Mouse (Mus musculus) hindbrain, embryonic 12.5 days (tissue): ENCODE measurements around the gene Npsr1. TPM values are rescaled to one million over a fixed set of nuclear protein-coding genes. Genes with fewer than 3 reads are reported as not detected.

Experiments
- ATAC-seq: fragments of 200-750 bp; cut with Nextera tagmentation; 2 replicates; pipeline ENCODE4 v1.8.0; 2017; ENCODE audit warnings: moderate TSS enrichment; ENCODE audit not compliant: low FRiP score
- H3K27ac ChIP-seq: fragments of 300-500 bp; sonication (generic); 2 replicates; pipeline ENCODE4 v1.5.1; 2016; ENCODE audit warnings: mild to moderate bottlenecking
- H3K27me3 ChIP-seq: fragments of 300-500 bp; sonication (generic); 2 replicates; pipeline ENCODE4 v1.6.1; 2016; ENCODE audit warnings: mild to moderate bottlenecking
- H3K36me3 ChIP-seq: fragments of 300-500 bp; sonication (generic); 2 replicates; pipeline ENCODE4 v1.6.1; 2016; ENCODE audit warnings: mild to moderate bottlenecking
- H3K4me1 ChIP-seq: fragments of 300-500 bp; sonication (generic); 2 replicates; pipeline ENCODE4 v1.6.1; 2016
- H3K4me2 ChIP-seq: fragments of 300-500 bp; sonication (generic); replicated peaks from 2 replicates; pipeline ENCODE4 v1.6.1; 2016; ENCODE audit warnings: mild to moderate bottlenecking
- H3K4me3 ChIP-seq: fragments of 300-500 bp; sonication (generic); 2 replicates; pipeline ENCODE4 v1.5.1; 2016; ENCODE audit warnings: mild to moderate bottlenecking
- H3K9ac ChIP-seq: fragments of 300-500 bp; sonication (generic); 2 replicates; pipeline ENCODE4 v1.6.1; 2016; ENCODE audit warnings: mild to moderate bottlenecking, moderate library complexity
- H3K9me3 ChIP-seq: fragments of 300-500 bp; sonication (generic); replicated peaks from 2 replicates; pipeline ENCODE4 v1.6.1; 2016; ENCODE audit warnings: mild to moderate bottlenecking
- WGBS: fragments of 180-500 bp; shearing (Covaris S2); methylation state at CpG from one replicate; pipeline ENCODE4 v1.1.7; 2016; 5-methylcytosine and 5-hydroxymethylcytosine counted together
- polyA plus RNA-seq: library from polyadenylated mRNA; unstranded; fragments of >200 nt; fragmentation: Nextera tagmentation; extraction: Ambion mirVana; gene quantifications from 2 replicates; pipeline ENCODE4 v1.2.1, GENCODE M21; 2016

Gene Npsr1
- polyA plus RNA-seq, 1 experiment from 2014 or later = not detected

- H3K27me3 ChIP-seq = no peaks in the 10 kb centered on the region
- no peaks in the 10 kb centered on the region for H3K9me3 ChIP-seq
- H3K4me2 ChIP-seq = no peak overlapping the region
- no peak overlapping the region for H3K27ac ChIP-seq
- 94% methylated on average over 2 of the region's 2 CpGs for WGBS
- no peak overlapping the region for H3K4me3 ChIP-seq
- H3K9ac ChIP-seq = no peak overlapping the region
- 0 out of 2 replicates have a peak, but pooled peaks cover 3% of the 10 kb centered on the region for H3K4me1 ChIP-seq
- no peaks in the 10 kb centered on the region for H3K36me3 ChIP-seq
- ATAC-seq = no peak
These were observed 182.9 kb downstream of the Npsr1 start for GRCm38 (mm10) chr9:24280498-24281287.

GRCm38 (mm10) chr9:24282617-24283016, 184.8 kb downstream of the Npsr1 start:
- Histone ChIP-seq H3K36me3 (no peaks in the 10 kb centered on the region), H3K9ac (no peak overlapping the region), H3K4me1 (0 out of 2 replicates have a peak, but pooled peaks cover 3% of the 10 kb centered on the region), H3K27me3 (no peaks in the 10 kb centered on the region), H3K9me3 (no peaks in the 10 kb centered on the region), H3K27ac (no peak overlapping the region), H3K4me3 (no peak overlapping the region), H3K4me2 (no peak overlapping the region)
- 69% methylated on average over 3 of the region's 3 CpGs for WGBS
- no peak for ATAC-seq

GRCm38 (mm10) chr9:24283071-24283470, 185.3 kb downstream of the Npsr1 start:
- 62% methylated on average over 2 of the region's 2 CpGs for WGBS
- peak; percentile 69; the same call in 1 of the 2 replicates for ATAC-seq
- Histone ChIP-seq H3K36me3 (no peaks in the 10 kb centered on the region), H3K27ac (no peak overlapping the region), H3K9ac (no peak overlapping the region), H3K4me1 (0 out of 2 replicates have a peak, but pooled peaks cover 3% of the 10 kb centered on the region), H3K4me2 (no peak overlapping the region), H3K4me3 (no peak overlapping the region), H3K9me3 (no peaks in the 10 kb centered on the region), H3K27me3 (no peaks in the 10 kb centered on the region)

- Histone ChIP-seq H3K4me1 (0 out of 2 replicates have a peak, but pooled peaks cover 3% of the 10 kb centered on the region), H3K27me3 (no peaks in the 10 kb centered on the region), H3K9me3 (no peaks in the 10 kb centered on the region), H3K4me3 (no peak overlapping the region), H3K9ac (no peak overlapping the region), H3K27ac (no peak overlapping the region), H3K4me2 (no peak overlapping the region), H3K36me3 (no peaks in the 10 kb centered on the region)
- ATAC-seq = no peak
These were observed 185.7 kb downstream of the Npsr1 start for GRCm38 (mm10) chr9:24283536-24283935.

- ATAC-seq = no peak
- Histone ChIP-seq H3K9ac (no peak overlapping the region), H3K4me2 (no peak overlapping the region), H3K4me3 (no peak overlapping the region), H3K27ac (no peak overlapping the region), H3K4me1 (0 out of 2 replicates have a peak, but pooled peaks cover 3% of the 10 kb centered on the region), H3K9me3 (no peaks in the 10 kb centered on the region), H3K27me3 (no peaks in the 10 kb centered on the region), H3K36me3 (no peaks in the 10 kb centered on the region)
- 79% methylated on average over 5 of the region's 5 CpGs for WGBS
These were observed 186.7 kb downstream of the Npsr1 start for GRCm38 (mm10) chr9:24284239-24285084.

- Histone ChIP-seq H3K4me1 (0 out of 2 replicates have a peak, but pooled peaks cover 3% of the 10 kb centered on the region), H3K27me3 (peaks cover 4% of the 10 kb centered on the region; the same call in 1 of the 2 replicates), H3K9ac (no peak overlapping the region), H3K36me3 (no peaks in the 10 kb centered on the region), H3K4me2 (no peak overlapping the region), H3K9me3 (no peaks in the 10 kb centered on the region), H3K4me3 (no peak overlapping the region), H3K27ac (no peak overlapping the region)
- no peak for ATAC-seq
- 95% methylated on average over 5 of the region's 5 CpGs for WGBS
These were observed 187.6 kb downstream of the Npsr1 start for GRCm38 (mm10) chr9:24285419-24285818.

- no peak overlapping the region for H3K27ac ChIP-seq
- H3K27me3 ChIP-seq = peaks cover 4% of the 10 kb centered on the region
- no peaks in the 10 kb centered on the region for H3K9me3 ChIP-seq
- no peak overlapping the region for H3K9ac ChIP-seq
- no peak overlapping the region for H3K4me2 ChIP-seq
- no peak for ATAC-seq
- WGBS = 41% methylated on average over 6 of the region's 6 CpGs
- H3K36me3 ChIP-seq = no peaks in the 10 kb centered on the region
- H3K4me3 ChIP-seq = no peak overlapping the region
- no peaks in the 10 kb centered on the region for H3K4me1 ChIP-seq
These were observed 193.6 kb downstream of the Npsr1 start for GRCm38 (mm10) chr9:24291385-24291784.

- peak; percentile 71 for ATAC-seq
- no peaks in the 10 kb centered on the region for H3K9me3 ChIP-seq
- no peak overlapping the region for H3K27ac ChIP-seq
- H3K4me3 ChIP-seq = no peak overlapping the region
- H3K27me3 ChIP-seq = peaks cover 4% of the 10 kb centered on the region
- no peak overlapping the region for H3K4me2 ChIP-seq
- 34% methylated on average over 12 of the region's 12 CpGs for WGBS
- H3K9ac ChIP-seq = no peak overlapping the region
- no peaks in the 10 kb centered on the region for H3K4me1 ChIP-seq
- H3K36me3 ChIP-seq = no peaks in the 10 kb centered on the region
These were observed 195.6 kb downstream of the Npsr1 start for GRCm38 (mm10) chr9:24293252-24293959.

- Histone ChIP-seq H3K9ac (no peak overlapping the region), H3K36me3 (no peaks in the 10 kb centered on the region), H3K4me3 (no peak overlapping the region), H3K4me1 (no peaks in the 10 kb centered on the region), H3K9me3 (no peaks in the 10 kb centered on the region), H3K27me3 (no peaks in the 10 kb centered on the region; the same call in 1 of the 2 replicates), H3K27ac (no peak overlapping the region), H3K4me2 (no peak overlapping the region)
- no peak for ATAC-seq
- WGBS = 89% methylated on average over 6 of the region's 6 CpGs
These were observed 205.1 kb downstream of the Npsr1 start for GRCm38 (mm10) chr9:24302906-24303305.

- ATAC-seq = no peak
- 47% methylated on average over 5 of the region's 5 CpGs for WGBS
These were observed 209.2 kb downstream of the Npsr1 start for GRCm38 (mm10) chr9:24306990-24307389.

GRCm38 (mm10) chr9:24307400-24307799, 209.6 kb downstream of the Npsr1 start:
- Histone ChIP-seq H3K9me3 (no peaks in the 10 kb centered on the region), H3K4me1 (no peaks in the 10 kb centered on the region), H3K4me3 (no peak overlapping the region), H3K36me3 (no peaks in the 10 kb centered on the region), H3K4me2 (no peak overlapping the region), H3K27ac (no peak overlapping the region), H3K9ac (no peak overlapping the region), H3K27me3 (no peaks in the 10 kb centered on the region)
- 68% methylated on average over 3 of the region's 3 CpGs for WGBS
- ATAC-seq = no peak

More at GRCm38 (mm10) chr9:24306990-24307389, 209.2 kb downstream of the Npsr1 start:
- Histone ChIP-seq H3K36me3 (no peaks in the 10 kb centered on the region), H3K4me1 (no peaks in the 10 kb centered on the region), H3K4me2 (no peak overlapping the region), H3K9ac (no peak overlapping the region), H3K9me3 (no peaks in the 10 kb centered on the region), H3K27me3 (no peaks in the 10 kb centered on the region; the same call in 1 of the 2 replicates), H3K27ac (no peak overlapping the region), H3K4me3 (no peak overlapping the region)

- Histone ChIP-seq H3K27ac (no peak overlapping the region), H3K4me3 (no peak overlapping the region), H3K4me1 (no peaks in the 10 kb centered on the region), H3K36me3 (no peaks in the 10 kb centered on the region), H3K4me2 (no peak overlapping the region), H3K9me3 (no peaks in the 10 kb centered on the region), H3K9ac (no peak overlapping the region), H3K27me3 (no peaks in the 10 kb centered on the region)
- 89% methylated on average over 2 of the region's 2 CpGs for WGBS
- ATAC-seq = no peak
These were observed 218.0 kb downstream of the Npsr1 start for GRCm38 (mm10) chr9:24315835-24316234.
